Mouse (Mus musculus): ENCODE measurements around the gene Olfr1340. TPM values are rescaled to one million over a fixed set of nuclear protein-coding genes. Genes with fewer than 3 reads are reported as not detected.

The Olfr1340 gene
- polyA plus RNA-seq (2017; shearing (Covaris generic)) = 0.07 TPM

DNA sequence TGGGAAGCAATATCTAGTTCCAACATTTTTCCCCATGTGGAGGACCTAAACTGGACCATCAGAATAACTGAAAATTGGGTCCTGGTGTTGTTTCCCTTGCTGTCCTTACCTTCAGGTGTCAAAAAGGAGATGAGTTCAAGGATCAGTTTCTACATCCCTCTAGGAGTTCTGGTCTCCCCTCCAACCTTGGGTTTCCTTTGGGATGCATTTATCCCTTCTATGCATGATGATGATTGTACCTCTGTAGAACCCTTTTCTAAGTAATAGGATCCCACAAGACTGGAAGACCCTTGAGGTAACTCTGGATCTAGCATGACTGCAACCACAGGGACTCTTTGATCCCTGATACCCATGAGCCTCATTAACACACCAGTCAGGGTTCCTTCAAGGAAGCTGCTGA, at the start of gene Olfr1340:
Gene Olfr1340 (plus strand): TSS at position 301 of the 400 bp plus-strand sequence.

GRCm38 (mm10) chr4:118692412-118692973, 27.4 kb upstream of the Olfr1340 start, which contains the start of gene Olfr1342:
Gene Olfr1342, minus strand, starts transcription at chr4:118692756.

GRCm38 (mm10) chr4:118703223-118703622, 16.7 kb upstream of the Olfr1340 start, which contains the start of gene Olfr1341:
Gene Olfr1341, plus strand, starts transcription at chr4:118703523.

GRCm38 (mm10) chr4:118731875-118732274, 11.9 kb downstream of the Olfr1340 start, which contains the start of gene Olfr1339:
Gene Olfr1339, plus strand, starts transcription at chr4:118732175.

GRCm38 (mm10) chr4:118758637-118759036, 38.7 kb downstream of the Olfr1340 start, which contains the start of gene Olfr1338:
Gene Olfr1338, minus strand, starts transcription at chr4:118758737.

Other genes with a start within 250 kb of the Olfr1340 start
- gene Tie1, start 230.1 kb upstream of the Olfr1340 start, polyA plus RNA-seq (2017; shearing (Covaris generic)) = not detected
- gene 2610528J11Rik, start 193.1 kb upstream of the Olfr1340 start, polyA plus RNA-seq (2017; shearing (Covaris generic)) = not detected
- gene Tmem125, start 176.1 kb upstream of the Olfr1340 start, polyA plus RNA-seq (2017; shearing (Covaris generic)) = 0.19 TPM
- gene Cfap57, start 99.4 kb upstream of the Olfr1340 start, polyA plus RNA-seq (2017; shearing (Covaris generic)) = not detected
- 170 TPM for gene Ebna1bp2, start 99.3 kb upstream of the Olfr1340 start, polyA plus RNA-seq (2017; shearing (Covaris generic))
- not detected for gene Olfr62, start 61.2 kb upstream of the Olfr1340 start, polyA plus RNA-seq (2017; shearing (Covaris generic))
- not detected for gene Olfr1342, start 27.4 kb upstream of the Olfr1340 start, polyA plus RNA-seq (2017; shearing (Covaris generic))
- gene Olfr1341, start 16.6 kb upstream of the Olfr1340 start, polyA plus RNA-seq (2017; shearing (Covaris generic)) = 0.10 TPM
- gene Olfr1339, start 12.0 kb downstream of the Olfr1340 start, polyA plus RNA-seq (2017; shearing (Covaris generic)) = not detected
- gene Olfr1338, start 38.6 kb downstream of the Olfr1340 start, polyA plus RNA-seq (2017; shearing (Covaris generic)) = not detected
- gene Olfr1337, start 62.4 kb downstream of the Olfr1340 start, polyA plus RNA-seq (2017; shearing (Covaris generic)) = not detected
- gene Olfr1335, start 89.8 kb downstream of the Olfr1340 start, polyA plus RNA-seq (2017; shearing (Covaris generic)) = not detected
- gene Olfr1333, start 116.1 kb downstream of the Olfr1340 start, polyA plus RNA-seq (2017; shearing (Covaris generic)) = not detected
- gene Olfr1331, start 144.5 kb downstream of the Olfr1340 start, polyA plus RNA-seq (2017; shearing (Covaris generic)) = not detected
- not detected for gene Olfr1330, start 168.5 kb downstream of the Olfr1340 start, polyA plus RNA-seq (2017; shearing (Covaris generic))
- gene Olfr1329, start 197.3 kb downstream of the Olfr1340 start, polyA plus RNA-seq (2017; shearing (Covaris generic)) = not detected
- not detected for gene Olfr1328, start 218.5 kb downstream of the Olfr1340 start, polyA plus RNA-seq (2017; shearing (Covaris generic))
- not detected for gene Lao1, start 241.4 kb downstream of the Olfr1340 start, polyA plus RNA-seq (2017; shearing (Covaris generic))